In genomic region chr17:84156748-84157742, GRCm38 (mm10) we compare ENCODE assay signal across 11 mouse cellular contexts. TPM values are rescaled to one million over a fixed set of nuclear protein-coding genes. Genes with fewer than 3 reads are reported as not detected.
A peak's percentile ranks its signal among the peaks of the same experiment; 100 is the strongest.
DNase-seq lines count a peak whose midpoint lies in the region; ATAC-seq lines count a peak whose summit lies in the region.
"Had no signal": no experiment of that assay in that cellular context is flagged by ENCODE, and none has a peak within 500 bp of the region (broad histone marks: within the 10 kb centered on the region; RNA-seq: fewer than 3 reads in every experiment).

No protein-coding gene starts in this region.

- H3K27me3 ChIP-seq in forebrain, embryonic 10.5 days (ENCODE audit: poor library complexity, severe bottlenecking) = peaks cover 71% of the 10 kb centered on the region
- no peaks in the 10 kb centered on the region for H3K27me3 ChIP-seq in forebrain, embryonic 15.5 days
- H3K27me3 ChIP-seq: hindbrain, embryonic 15.5 days had no signal

- ATAC-seq in forebrain, embryonic 15.5 days (replicated peaks) = no peak

- 36% methylated on average over 19 of the region's 19 CpGs for WGBS in forebrain, embryonic 10.5 days
- 38% methylated on average over 19 of the region's 19 CpGs for WGBS in forebrain, embryonic 15.5 days

- H3K9me3 ChIP-seq in forebrain, embryonic 10.5 days = no peaks in the 10 kb centered on the region
- H3K9me3 ChIP-seq in forebrain, embryonic 15.5 days = no peaks in the 10 kb centered on the region
- H3K9me3 ChIP-seq: embryonic facial prominence, embryonic 15.5 days; hindbrain, embryonic 15.5 days had no signal

- H3K9ac ChIP-seq in forebrain, embryonic 15.5 days (replicated peaks) = no peak overlapping the region
- H3K9ac ChIP-seq: embryonic facial prominence, embryonic 15.5 days; hindbrain, embryonic 15.5 days had no signal

- no peaks in the 10 kb centered on the region for H3K36me3 ChIP-seq in forebrain, embryonic 10.5 days (replicated peaks)
- no peaks in the 10 kb centered on the region for H3K36me3 ChIP-seq in forebrain, embryonic 15.5 days
- H3K36me3 ChIP-seq: embryonic facial prominence, embryonic 15.5 days; hindbrain, embryonic 15.5 days had no signal

- no peak overlapping the region for H3K4me2 ChIP-seq in forebrain, embryonic 15.5 days (replicated peaks)
- H3K4me2 ChIP-seq: embryonic facial prominence, embryonic 15.5 days; hindbrain, embryonic 15.5 days had no signal

- no peak for DNase-seq in forebrain, embryonic 10.5 days (ENCODE audit: extremely low spot score, low spot score)
- DNase-seq in MEL-GATA-1-ER (ENCODE audit: extremely low read depth, low read depth) = peak; percentile 92
- peak; percentile 82 to 93 for DNase-seq in kidney, postnatal 25 days
- DNase-seq in lung, postnatal 4 days = peak; percentile 67 to 78
- no peak for DNase-seq in left cerebral cortex, adult 11 months (ENCODE audit: low spot score)
- no peak for DNase-seq in adrenal gland, adult 8-10 months
- DNase-seq in layer of hippocampus, adult 8-10 months (ENCODE audit: low spot score in 2 of 2) = no peak
- DNase-seq: adrenal gland, postnatal 10 days had no signal

- H3K4me3 ChIP-seq in forebrain, embryonic 10.5 days = no peak overlapping the region
- H3K4me3 ChIP-seq in forebrain, embryonic 15.5 days = no peak overlapping the region
- H3K4me3 ChIP-seq: embryonic facial prominence, embryonic 15.5 days; hindbrain, embryonic 15.5 days had no signal

- peaks cover 61% of the 10 kb centered on the region for H3K4me1 ChIP-seq in forebrain, embryonic 10.5 days
- H3K4me1 ChIP-seq in forebrain, embryonic 15.5 days = no peaks in the 10 kb centered on the region

- H3K27ac ChIP-seq in forebrain, embryonic 10.5 days = 0 out of 2 replicates have a peak overlapping the region, but pooled peaks have one; percentile 22
- no peak overlapping the region for H3K27ac ChIP-seq in forebrain, embryonic 15.5 days (replicated peaks)
- H3K27ac ChIP-seq: embryonic facial prominence, embryonic 15.5 days; hindbrain, embryonic 15.5 days had no signal

RNA-seq across cellular contexts. Expression of gene Zfp36l2, which starts 30.7 kb away (rescaled TPM):
- 8.1 and 8.9 TPM in 2 replicates for polyA plus RNA-seq in forebrain, embryonic 10.5 days (2016; fragmentation: Nextera tagmentation; extraction: Ambion mirVana)
- 4.7 and 4.9 TPM in 2 replicates for polyA plus RNA-seq in forebrain, embryonic 15.5 days (2015; fragmentation: Nextera tagmentation; extraction: Ambion mirVana)
- total RNA-seq in adrenal gland, adult 8-10 months (2022) = 10 to 100 TPM; 52.8 to 74.4 (median 54.2) TPM
- total RNA-seq in layer of hippocampus, adult 8-10 months (2022) = 10 to 100 TPM; 23.9 to 30.9 (median 29.5) TPM

Comparison
In these comparisons a context has a peak if more than half of its experiments do, and no peak if none do; other contexts are left out.
1. DNase-seq: peak in MEL-GATA-1-ER (single experiment), kidney, postnatal 25 days (2 of 2) and lung, postnatal 4 days (2 of 2); none in forebrain, embryonic 10.5 days (single experiment), left cerebral cortex, adult 11 months (single experiment), adrenal gland, adult 8-10 months (single experiment) and layer of hippocampus, adult 8-10 months (0 of 2).